13 mouse cellular contexts compared by ENCODE assay signal in the genomic region with DNA sequence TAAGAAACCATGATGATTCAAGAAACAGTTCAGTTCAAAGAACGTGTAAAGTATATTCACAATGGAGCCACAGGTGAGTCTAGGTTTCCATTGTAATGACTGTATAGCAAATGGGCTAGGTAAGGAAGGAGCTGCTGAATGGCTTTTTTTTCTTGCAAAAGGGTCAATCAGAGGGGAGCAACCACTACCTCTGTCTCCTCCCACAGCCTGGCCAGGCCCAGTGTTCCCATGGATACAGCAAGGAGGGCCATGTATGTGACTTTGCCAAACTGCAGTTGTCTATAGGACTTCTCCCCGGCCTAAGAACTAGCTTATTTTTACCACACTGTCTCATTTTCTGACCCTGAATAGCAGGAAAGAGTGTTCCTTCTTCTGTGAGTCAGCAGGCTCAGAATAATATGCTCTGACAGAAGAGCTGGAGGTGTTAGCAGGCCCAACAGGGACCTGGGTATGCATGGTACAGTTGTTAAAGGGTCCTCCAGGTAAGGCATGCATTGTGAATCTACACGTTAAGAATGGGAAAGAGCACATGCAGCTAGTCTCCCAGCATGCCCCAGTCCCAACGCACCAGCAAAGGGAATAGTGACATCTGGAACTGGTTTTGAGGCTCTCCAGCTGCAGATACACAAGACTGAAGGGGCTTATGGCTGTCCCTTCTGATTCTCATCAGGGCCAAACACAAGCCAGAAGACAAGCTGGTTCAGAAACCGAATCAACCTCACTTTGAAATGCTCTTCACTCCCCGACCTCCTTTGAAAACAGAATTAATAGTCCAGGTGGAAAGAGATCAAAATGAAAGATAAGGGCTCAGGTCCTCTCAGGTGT.
DNase-seq lines count a peak whose midpoint lies in the region; ATAC-seq and TF ChIP-seq lines count a peak whose summit lies in the region.
"Had no signal": no experiment of that assay in that cellular context is flagged by ENCODE, and none has a peak within 500 bp of the region (broad histone marks: within the 10 kb centered on the region; RNA-seq: fewer than 3 reads in every experiment).

No protein-coding gene starts in this region.

- TF ChIP-seq CTCF in liver, postnatal 0 days (IDR thresholded peaks at IDR 0.05; ENCODE audit: low read depth) = no peak
- no peak for TF ChIP-seq CTCF in stomach, postnatal 0 days (IDR thresholded peaks at IDR 0.05; ENCODE audit: low read depth)

- H3K4me1 ChIP-seq in heart, embryonic 16.5 days (ENCODE audit: control insufficient read depth, insufficient read depth, low read length) = peaks cover 30% of the 10 kb centered on the region
- H3K4me1 ChIP-seq in liver, postnatal 0 days (ENCODE audit: insufficient read depth) = peaks cover 83% of the 10 kb centered on the region
- H3K4me1 ChIP-seq in liver, embryonic 12.5 days = peaks cover 54% of the 10 kb centered on the region
- H3K4me1 ChIP-seq in embryonic facial prominence, embryonic 12.5 days = peaks cover 65% of the 10 kb centered on the region
- peaks cover 24% of the 10 kb centered on the region for H3K4me1 ChIP-seq in stomach, postnatal 0 days (replicated peaks; ENCODE audit: control insufficient read depth, insufficient read depth)

- H3K36me3 ChIP-seq in heart, embryonic 16.5 days (ENCODE audit: control insufficient read depth, insufficient read depth) = peaks cover 6% of the 10 kb centered on the region; the same call in 1 of the 2 replicates
- peaks cover 5% of the 10 kb centered on the region; the same call in 1 of the 2 replicates for H3K36me3 ChIP-seq in liver, postnatal 0 days (replicated peaks; ENCODE audit: insufficient read depth, low read length)
- H3K36me3 ChIP-seq in liver, embryonic 12.5 days = 0 out of 2 replicates have a peak, but pooled peaks cover 3% of the 10 kb centered on the region
- no peaks in the 10 kb centered on the region for H3K36me3 ChIP-seq in embryonic facial prominence, embryonic 12.5 days
- no peaks in the 10 kb centered on the region for H3K36me3 ChIP-seq in stomach, postnatal 0 days (ENCODE audit: control insufficient read depth, insufficient read depth, low read length)

- H3K9ac ChIP-seq in heart, embryonic 16.5 days (ENCODE audit: low read length) = no peak overlapping the region
- no peak overlapping the region for H3K9ac ChIP-seq in liver, postnatal 0 days (replicated peaks)
- H3K9ac ChIP-seq in liver, embryonic 12.5 days = no peak overlapping the region
- no peak overlapping the region for H3K9ac ChIP-seq in embryonic facial prominence, embryonic 12.5 days
- H3K9ac ChIP-seq in stomach, postnatal 0 days (ENCODE audit: low read length) = no peak overlapping the region
- H3K9ac ChIP-seq: hindbrain, embryonic 14.5 days had no signal

- 0 out of 2 replicates have a peak overlapping the region, but pooled peaks have one; percentile 2 for H3K27ac ChIP-seq in heart, embryonic 16.5 days (ENCODE audit: low read length)
- 0 out of 2 replicates have a peak overlapping the region, but pooled peaks have one; percentile 94 for H3K27ac ChIP-seq in liver, postnatal 0 days (ENCODE audit: low read depth)
- no peak overlapping the region for H3K27ac ChIP-seq in liver, embryonic 12.5 days
- H3K27ac ChIP-seq in embryonic facial prominence, embryonic 12.5 days = 0 out of 2 replicates have a peak overlapping the region, but pooled peaks have one; percentile 36
- peak overlapping the region; percentile 89 for H3K27ac ChIP-seq in stomach, postnatal 0 days (replicated peaks)
- H3K27ac ChIP-seq: hindbrain, embryonic 14.5 days had no signal

- no peak for ATAC-seq in heart, embryonic 16.5 days (replicated peaks; ENCODE audit: extremely low read depth, insufficient read depth, low FRiP score)
- ATAC-seq in liver, postnatal 0 days = no peak
- no peak for ATAC-seq in liver, embryonic 12.5 days
- ATAC-seq in embryonic facial prominence, embryonic 12.5 days (ENCODE audit: insufficient number of reproducible peaks, insufficient read depth, low FRiP score, low TSS enrichment) = no peak
- no peak for ATAC-seq in stomach, postnatal 0 days (ENCODE audit: low FRiP score, low TSS enrichment)
- ATAC-seq: forebrain, embryonic 16.5 days had no signal

- no peak overlapping the region for H3K4me3 ChIP-seq in heart, embryonic 16.5 days (ENCODE audit: low read length)
- no peak overlapping the region for H3K4me3 ChIP-seq in liver, postnatal 0 days (ENCODE audit: low read depth, low read length)
- H3K4me3 ChIP-seq in liver, embryonic 12.5 days = no peak overlapping the region
- H3K4me3 ChIP-seq in embryonic facial prominence, embryonic 12.5 days = no peak overlapping the region
- no peak overlapping the region for H3K4me3 ChIP-seq in stomach, postnatal 0 days (ENCODE audit: low read depth, low read length)

- no peak for DNase-seq in heart, postnatal 14 days
- no peak for DNase-seq in liver, postnatal 0 days
- no peak for DNase-seq in stomach, postnatal 0 days (ENCODE audit: low spot score)
- DNase-seq in testis, postnatal 10 days (ENCODE audit: low spot score) = no peak
- DNase-seq: cerebellum, adult 9-11 months; gastrocnemius, postnatal 14 days; kidney, postnatal 14 days; thymus, adult 2 months had no signal

- no peaks in the 10 kb centered on the region for H3K9me3 ChIP-seq in heart, embryonic 16.5 days (replicated peaks; ENCODE audit: control insufficient read depth, low read length)
- no peaks in the 10 kb centered on the region for H3K9me3 ChIP-seq in liver, postnatal 0 days (ENCODE audit: low read length)
- H3K9me3 ChIP-seq in liver, embryonic 12.5 days (replicated peaks) = no peaks in the 10 kb centered on the region
- H3K9me3 ChIP-seq in embryonic facial prominence, embryonic 12.5 days = no peaks in the 10 kb centered on the region
- no peaks in the 10 kb centered on the region for H3K9me3 ChIP-seq in stomach, postnatal 0 days (ENCODE audit: control insufficient read depth, low read length)

- H3K27me3 ChIP-seq in heart, embryonic 16.5 days (ENCODE audit: control insufficient read depth, insufficient read depth, low read length) = no peaks in the 10 kb centered on the region
- no peaks in the 10 kb centered on the region for H3K27me3 ChIP-seq in liver, postnatal 0 days (ENCODE audit: insufficient read depth, low read length)
- no peaks in the 10 kb centered on the region for H3K27me3 ChIP-seq in liver, embryonic 12.5 days (replicated peaks)
- no peaks in the 10 kb centered on the region for H3K27me3 ChIP-seq in embryonic facial prominence, embryonic 12.5 days
- H3K27me3 ChIP-seq in stomach, postnatal 0 days (ENCODE audit: control insufficient read depth, insufficient read depth, low read length) = no peaks in the 10 kb centered on the region

- H3K4me2 ChIP-seq in heart, embryonic 16.5 days (ENCODE audit: low read depth, low read length) = no peak overlapping the region
- no peak overlapping the region for H3K4me2 ChIP-seq in liver, postnatal 0 days (ENCODE audit: low read depth, low read length)
- H3K4me2 ChIP-seq in liver, embryonic 12.5 days = no peak overlapping the region
- H3K4me2 ChIP-seq in embryonic facial prominence, embryonic 12.5 days (replicated peaks) = no peak overlapping the region
- H3K4me2 ChIP-seq in stomach, postnatal 0 days (replicated peaks; ENCODE audit: low read depth) = no peak overlapping the region
- H3K4me2 ChIP-seq: hindbrain, embryonic 14.5 days had no signal

- intact Hi-C loops in heart, postnatal 14 days (cut with DNase I) = no loop called here

- no peak for TF ChIP-seq EP300 in liver, postnatal 0 days (IDR thresholded peaks at IDR 0.05; ENCODE audit: low read depth)
- TF ChIP-seq EP300 in stomach, postnatal 0 days (optimal IDR thresholded peaks at IDR 0.05) = no peak

- WGBS in heart, embryonic 16.5 days = 71% methylated on average over 6 of the region's 6 CpGs
- 76% methylated on average over 6 of the region's 6 CpGs for WGBS in liver, postnatal 0 days (ENCODE audit: insufficient replicate concordance)
- whole genome bisulfite sequencing in liver, embryonic 12.5 days (ENCODE audit: insufficient replicate concordance) = 65% methylated on average over 6 of the region's 6 CpGs
- 47% methylated on average over 6 of the region's 6 CpGs for whole genome bisulfite sequencing in embryonic facial prominence, embryonic 12.5 days
- WGBS in stomach, postnatal 0 days = 50% methylated on average over 6 of the region's 6 CpGs
